Mouse (Mus musculus) forebrain, postnatal 0 days (tissue): ENCODE measurements around the gene Sult1a1. TPM values are rescaled to one million over a fixed set of nuclear protein-coding genes. Genes with fewer than 3 reads are reported as not detected.
A peak's percentile ranks its signal among the peaks of the same experiment; 100 is the strongest.
"Not testable (repeated sequence)": the region's sequence is repeated elsewhere in the genome, so short reads cannot be mapped to it uniquely, and the experiment has no call there.

Experiments
- ATAC-seq: fragments of 200-750 bp; cut with Nextera tagmentation; 2 replicates; pipeline ENCODE4 v1.8.0; 2017; ENCODE audit warnings: mild to moderate bottlenecking, moderate library complexity
- DNase-seq: peaks from one replicate; pipeline ENCODE4 v3.0.0-alpha.2; 2015
- H3K27ac ChIP-seq: fragments of 300-500 bp; sonication (generic); 2 replicates; pipeline ENCODE4 v1.5.1; 2014; ENCODE audit warnings: low read depth, mild to moderate bottlenecking, antibody characterized with exemption, low read length, moderate library complexity, mixed read lengths
- H3K27me3 ChIP-seq: fragments of 300-500 bp; sonication (generic); 2 replicates; pipeline ENCODE4 v1.6.1; 2014; ENCODE audit warnings: mild to moderate bottlenecking, low read length, mixed read lengths; ENCODE audit not compliant: insufficient read depth
- H3K36me3 ChIP-seq: fragments of 300-500 bp; sonication (generic); 2 replicates; pipeline ENCODE4 v1.6.1; 2014; ENCODE audit warnings: mild to moderate bottlenecking, moderate library complexity; ENCODE audit not compliant: insufficient read depth
- H3K4me1 ChIP-seq: fragments of 300-500 bp; sonication (generic); 2 replicates; pipeline ENCODE4 v1.6.1; 2014; ENCODE audit warnings: antibody characterized with exemption; ENCODE audit not compliant: insufficient read depth
- H3K4me2 ChIP-seq: fragments of 300-500 bp; sonication (generic); 2 replicates; pipeline ENCODE4 v1.6.1; 2014; ENCODE audit warnings: low read depth, mild to moderate bottlenecking, moderate library complexity
- H3K4me3 ChIP-seq: fragments of 300-500 bp; sonication (generic); 2 replicates; pipeline ENCODE4 v1.5.1; 2014; ENCODE audit warnings: low read depth, low read length, mixed read lengths
- H3K9ac ChIP-seq: fragments of 300-500 bp; sonication (generic); 2 replicates; pipeline ENCODE4 v1.6.1; 2014; ENCODE audit warnings: mild to moderate bottlenecking
- H3K9me3 ChIP-seq: fragments of 300-500 bp; sonication (generic); 2 replicates; pipeline ENCODE4 v1.6.1; 2016; ENCODE audit warnings: low read length
- CTCF ChIP-seq: sonication (generic); IDR thresholded peaks from 2 replicates; pipeline ENCODE4 v1.5.1; 2016; ENCODE audit warnings: antibody characterized with exemption, control low read depth, low read depth
- WGBS: fragments of 180-500 bp; shearing (Covaris S2); extraction: QIAGEN DNeasy Blood & Tissue Kit; methylation state at CpG from one replicate; pipeline ENCODE4 v1.1.7; 2014; 5-methylcytosine and 5-hydroxymethylcytosine counted together
- polyA plus RNA-seq: library from polyadenylated mRNA; unstranded; fragments of >200 nt; fragmentation: Nextera tagmentation; extraction: Ambion mirVana; gene quantifications from 2 replicates; pipeline ENCODE4 v1.2.1, GENCODE M21; 2015
- total RNA-seq: library from RNA; depleted of rRNA; stranded (reverse); fragments of >200 nt; gene quantifications from 2 replicates; pipeline ENCODE4 v1.2.3, GENCODE M21; 2014

Gene Sult1a1
- total and polyA plus RNA-seq, 2 experiments from 2014 or later, result 16.0 to 22.8 TPM

DNA sequence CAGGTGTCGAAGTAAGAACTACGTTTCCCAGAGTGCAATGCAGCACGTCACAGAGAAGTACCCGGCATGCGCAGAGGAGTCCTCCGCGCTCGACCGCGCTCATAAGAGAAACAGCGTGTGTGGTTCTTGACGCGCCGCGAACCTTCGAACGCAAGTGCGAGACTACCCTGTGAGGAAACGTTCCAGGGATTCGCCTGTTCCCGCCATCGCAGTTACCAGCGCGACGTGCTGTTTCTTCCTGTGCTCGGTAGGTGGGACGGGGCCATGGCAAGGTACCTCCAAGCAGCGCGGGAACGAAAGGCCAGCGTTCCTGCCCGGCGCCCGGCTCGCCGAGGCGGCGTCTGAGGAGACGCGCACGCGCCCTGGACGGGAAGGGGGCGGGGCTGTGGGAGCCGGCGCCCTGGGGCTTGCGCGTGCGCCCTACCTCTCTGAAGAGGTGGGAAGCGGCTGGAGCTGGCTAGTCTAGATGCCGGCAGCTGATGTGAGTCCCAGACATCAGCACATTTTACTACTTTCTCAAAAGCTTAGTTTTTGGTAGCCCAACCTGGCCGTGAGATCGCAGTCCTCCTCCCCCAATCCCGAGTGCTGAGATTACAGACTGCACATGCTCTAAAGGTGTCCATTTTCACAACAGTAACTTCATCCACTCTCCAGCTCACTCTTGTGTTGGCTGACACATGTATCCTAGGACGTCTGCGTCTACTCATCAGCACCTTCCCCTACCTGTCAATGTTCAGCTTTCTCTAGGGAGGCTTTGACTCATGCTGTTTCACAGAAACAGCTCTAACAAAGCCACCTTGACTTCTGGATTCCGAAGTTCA lies 26.8 kb downstream of the Sult1a1 start, which contains the start of gene Sgf29:
Gene Sgf29 (plus strand): TSS at position 79 of the 821 bp plus-strand sequence.
- ATAC-seq (peak; percentile 98), DNase-seq (peak; percentile 97)
- H3K4me3 ChIP-seq, result peak within 1 kb of the TSS; percentile 61
- H3K9ac ChIP-seq, result peak within 1 kb of the TSS; percentile 71
- H3K9me3 ChIP-seq, result no peaks in the 10 kb centered on the region
- WGBS, result under 1% methylated on average over 55 of the region's 57 CpGs
- H3K27ac ChIP-seq, result peak within 1 kb of the TSS; percentile 95
- TF ChIP-seq CTCF, result no peak
- H3K4me1 ChIP-seq, result peaks cover 4% of the 10 kb centered on the region; the same call in 1 of the 2 replicates
- H3K4me2 ChIP-seq, result peak within 1 kb of the TSS; percentile 55
- H3K36me3 ChIP-seq, result no peaks in the 10 kb centered on the region
- H3K27me3 ChIP-seq, result no peaks in the 10 kb centered on the region

DNA sequence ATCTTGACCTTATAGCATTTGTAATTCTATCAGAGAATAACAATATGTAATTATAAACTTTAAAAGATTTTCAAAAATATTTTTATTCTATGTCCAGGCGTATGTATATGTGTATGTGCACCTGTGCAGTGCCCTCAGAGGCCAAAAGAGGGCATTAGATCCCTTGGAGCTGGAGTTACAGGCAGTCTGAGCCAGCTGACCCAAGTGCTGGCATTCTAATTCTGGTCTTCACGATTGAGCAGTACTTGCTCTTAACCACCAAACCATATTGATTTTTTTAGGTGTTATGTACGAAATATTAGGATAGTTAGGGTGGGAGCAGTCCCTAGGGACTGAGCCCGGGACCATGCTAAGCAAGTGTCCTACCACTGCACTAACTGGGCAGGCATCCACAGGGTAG lies 27.7 kb downstream of the Sult1a1 start:
- H3K36me3 ChIP-seq, result no peaks in the 10 kb centered on the region
- peak; percentile 32 for TF ChIP-seq CTCF
- no peaks in the 10 kb centered on the region for H3K9me3 ChIP-seq
- ATAC-seq, result no peak
- no peaks in the 10 kb centered on the region for H3K27me3 ChIP-seq
- peak overlapping the region; percentile 95; the same call in 1 of the 2 replicates for H3K27ac ChIP-seq
- DNase-seq, result no peak
- WGBS, result 83% methylated on average over 4 of the region's 4 CpGs
- peak overlapping the region; percentile 55 for H3K4me2 ChIP-seq
- H3K9ac ChIP-seq, result 0 out of 2 replicates have a peak overlapping the region, but pooled peaks have one; percentile 71
- peaks cover 4% of the 10 kb centered on the region; the same call in 1 of the 2 replicates for H3K4me1 ChIP-seq
- peak overlapping the region; percentile 61 for H3K4me3 ChIP-seq

DNA sequence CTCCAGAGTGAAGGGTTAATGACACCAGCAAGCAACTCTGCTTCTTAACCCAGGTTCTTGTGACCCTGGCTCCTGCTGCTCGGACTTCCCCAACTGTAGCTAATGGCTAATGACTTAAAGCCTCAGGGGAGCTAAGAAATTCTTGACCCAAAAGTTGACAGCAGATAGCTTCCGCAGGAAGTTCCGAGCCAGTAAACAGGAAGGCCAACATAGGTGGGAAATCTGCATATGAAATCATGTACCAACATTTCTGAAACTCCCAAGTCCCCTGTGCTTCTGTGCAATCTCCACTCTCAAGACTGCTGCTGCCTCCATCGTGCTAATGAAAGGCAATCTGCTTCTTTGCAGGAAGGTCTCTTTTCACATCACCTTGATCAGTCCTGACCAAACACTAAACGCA lies 30.5 kb downstream of the Sult1a1 start:
- H3K9me3 ChIP-seq, result no peaks in the 10 kb centered on the region
- DNase-seq (no peak), ATAC-seq (no peak)
- no peak overlapping the region for H3K4me3 ChIP-seq
- no peak overlapping the region for H3K9ac ChIP-seq
- no peak overlapping the region for H3K4me2 ChIP-seq
- no peak overlapping the region for H3K27ac ChIP-seq
- no peaks in the 10 kb centered on the region for H3K36me3 ChIP-seq
- H3K4me1 ChIP-seq, result peaks cover 4% of the 10 kb centered on the region; the same call in 1 of the 2 replicates
- TF ChIP-seq CTCF, result no peak
- no peaks in the 10 kb centered on the region for H3K27me3 ChIP-seq
- 73% methylated on average over 5 of the region's 5 CpGs for WGBS

DNA sequence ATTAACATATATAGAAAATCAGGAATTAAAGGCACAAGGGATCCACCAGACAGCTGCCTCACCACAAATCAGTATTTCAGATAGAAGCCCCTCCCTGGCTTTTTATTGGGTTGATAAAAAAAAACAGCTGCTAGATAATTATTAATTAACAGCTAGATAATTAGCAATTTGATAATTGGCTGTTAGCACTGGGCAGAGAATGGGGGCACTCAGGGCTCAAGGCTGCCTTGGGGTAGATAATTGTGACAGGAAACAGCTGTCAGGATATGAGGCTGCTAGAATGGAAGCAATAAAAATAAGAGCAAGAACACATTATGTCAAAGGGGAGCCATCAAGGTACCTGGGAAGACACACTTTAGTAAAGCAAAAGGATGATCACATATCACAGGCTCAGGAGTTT lies 31.3 kb downstream of the Sult1a1 start:
- DNase-seq (no peak), ATAC-seq (no peak)
- no peak for TF ChIP-seq CTCF

DNA sequence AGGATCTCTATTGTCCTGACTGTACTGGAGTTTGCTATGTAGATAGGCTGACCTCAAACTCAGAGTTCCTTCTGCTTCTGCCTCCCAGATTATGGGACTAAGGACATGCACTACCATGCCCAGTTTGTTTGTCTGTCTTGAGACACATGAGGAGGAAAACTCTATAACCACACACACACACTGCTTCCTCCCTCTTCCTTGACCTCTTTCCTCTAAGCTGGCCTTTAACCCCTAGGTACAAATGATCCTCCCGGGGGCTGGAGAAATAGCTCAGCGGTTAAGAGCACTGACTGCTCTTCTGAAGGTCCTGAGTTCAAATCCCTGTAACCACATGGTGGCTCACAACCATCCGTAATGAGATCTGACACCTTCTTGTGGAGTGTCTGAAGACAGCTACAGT lies 31.9 kb downstream of the Sult1a1 start:
- no peaks in the 10 kb centered on the region for H3K4me1 ChIP-seq
- TF ChIP-seq CTCF, result no peak
- no peak overlapping the region for H3K9ac ChIP-seq
- no peaks in the 10 kb centered on the region for H3K36me3 ChIP-seq
- ATAC-seq (no peak), DNase-seq (no peak)
- no peak overlapping the region for H3K4me2 ChIP-seq
- 80% methylated on average over 3 of the region's 3 CpGs for WGBS
- no peaks in the 10 kb centered on the region for H3K27me3 ChIP-seq
- no peaks in the 10 kb centered on the region for H3K9me3 ChIP-seq
- no peak overlapping the region for H3K4me3 ChIP-seq
- H3K27ac ChIP-seq, result no peak overlapping the region

More for the DNA sequence above, 31.3 kb downstream of the Sult1a1 start:
- H3K4me3 ChIP-seq, result no peak overlapping the region
- no peak overlapping the region for H3K9ac ChIP-seq
- no peaks in the 10 kb centered on the region for H3K9me3 ChIP-seq
- no peak overlapping the region for H3K27ac ChIP-seq
- no peak overlapping the region for H3K4me2 ChIP-seq
- no peaks in the 10 kb centered on the region for H3K27me3 ChIP-seq
- H3K36me3 ChIP-seq, result no peaks in the 10 kb centered on the region
- H3K4me1 ChIP-seq, result no peaks in the 10 kb centered on the region

DNA sequence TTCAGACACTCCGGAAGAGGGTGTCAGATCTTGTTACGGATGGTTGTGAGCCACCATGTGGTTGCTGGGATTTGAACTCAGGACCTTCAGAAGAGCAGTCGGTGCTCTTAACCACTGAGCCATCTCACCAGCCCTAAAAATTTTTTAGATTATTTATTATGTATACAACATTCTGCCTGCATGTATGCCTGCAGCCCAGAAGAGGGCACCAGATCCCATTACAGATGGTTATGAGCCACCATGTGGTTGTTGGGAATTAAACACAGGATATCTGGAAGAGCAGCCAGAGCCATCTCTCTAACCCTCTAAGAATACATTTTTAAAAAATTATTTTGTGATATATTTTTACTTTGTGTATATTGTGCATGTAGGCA lies 33.0 kb downstream of the Sult1a1 start:
- H3K4me3 ChIP-seq, H3K9me3 ChIP-seq, H3K27me3 ChIP-seq, H3K27ac ChIP-seq, H3K4me1 ChIP-seq, H3K36me3 ChIP-seq, H3K9ac ChIP-seq, H3K4me2 ChIP-seq: not testable (repeated sequence)
- TF ChIP-seq CTCF, result peak; percentile 78
- 65% methylated on average over 2 of the region's 3 CpGs for WGBS
- ATAC-seq (peak; percentile 32; the same call in 1 of the 2 replicates), DNase-seq (peak; percentile 37)

DNA sequence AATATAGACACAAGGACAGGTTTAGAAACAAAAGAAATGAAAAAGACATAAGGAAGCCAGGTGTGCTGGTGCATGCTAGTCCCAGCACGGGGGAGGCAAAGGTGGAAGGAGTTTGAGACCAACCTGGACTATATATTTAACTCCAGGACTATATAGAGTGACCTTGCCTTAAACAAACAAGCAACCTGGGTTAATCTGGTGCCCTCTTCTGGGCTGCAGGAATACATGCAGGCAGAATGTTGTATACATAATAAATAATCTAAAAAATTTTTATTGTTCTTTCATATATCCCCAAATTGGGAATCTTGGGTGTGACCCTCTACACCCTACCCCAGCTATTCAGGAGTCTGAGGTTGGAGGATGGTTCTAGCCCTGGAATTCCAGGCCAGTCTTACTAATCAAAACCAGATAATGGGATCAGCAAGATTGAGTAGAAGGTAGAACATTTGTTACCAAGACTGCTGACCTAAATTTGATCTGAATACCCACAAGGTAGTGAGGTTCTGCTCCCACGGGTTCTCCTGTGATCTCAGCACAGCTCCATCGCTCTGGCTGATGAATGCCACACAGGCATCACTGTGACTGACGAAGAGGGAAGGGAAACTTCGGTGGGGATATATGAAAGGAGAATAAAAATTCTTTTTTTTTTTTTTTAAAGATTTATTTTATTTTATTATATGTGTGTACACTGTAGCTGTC lies 33.5 kb downstream of the Sult1a1 start:
- H3K4me2 ChIP-seq, result no peak overlapping the region
- H3K9me3 ChIP-seq, result no peaks in the 10 kb centered on the region
- ATAC-seq (no peak), DNase-seq (no peak)
- TF ChIP-seq CTCF, result no peak
- no peaks in the 10 kb centered on the region for H3K36me3 ChIP-seq
- WGBS, result 72% methylated on average over 5 of the region's 5 CpGs
- no peaks in the 10 kb centered on the region for H3K27me3 ChIP-seq
- H3K4me1 ChIP-seq, result no peaks in the 10 kb centered on the region
- H3K4me3 ChIP-seq, result no peak overlapping the region
- no peak overlapping the region for H3K9ac ChIP-seq
- no peak overlapping the region for H3K27ac ChIP-seq
